In the genomic region with DNA sequence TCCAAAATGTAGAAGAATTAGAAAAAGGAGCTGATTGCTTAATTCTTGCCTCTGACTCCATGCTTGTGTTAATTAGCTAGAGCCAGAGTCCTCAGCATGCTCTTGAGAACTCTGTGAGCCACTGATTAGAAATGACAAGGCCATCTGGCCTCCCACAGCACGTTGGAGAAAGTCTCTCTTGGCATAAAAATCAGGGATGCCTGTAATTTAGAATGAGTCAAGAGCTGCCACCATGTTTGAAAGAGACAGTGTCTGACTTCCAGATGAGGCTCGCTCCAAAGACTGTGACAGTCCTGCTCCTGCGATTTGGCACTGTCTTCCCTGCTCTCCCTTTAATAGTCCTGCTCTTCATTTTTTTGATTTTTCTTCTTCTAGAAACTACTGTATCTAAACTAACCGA, we compare ENCODE assay signal across 14 mouse cellular contexts.
DNase-seq lines count a peak whose midpoint lies in the region; ATAC-seq and TF ChIP-seq lines count a peak whose summit lies in the region.
"Had no signal": no experiment of that assay in that cellular context is flagged by ENCODE, and none has a peak within 500 bp of the region (broad histone marks: within the 10 kb centered on the region; RNA-seq: fewer than 3 reads in every experiment).

No protein-coding gene starts in this region.

- H3K9me3 ChIP-seq in forebrain, embryonic 13.5 days (replicated peaks): no peaks in the 10 kb centered on the region
- H3K9me3 ChIP-seq in forebrain, embryonic 12.5 days: no peaks in the 10 kb centered on the region
- H3K9me3 ChIP-seq in liver, embryonic 12.5 days (replicated peaks): no peaks in the 10 kb centered on the region
- H3K9me3 ChIP-seq: G1E; limb, embryonic 15.5 days had no signal

- intact Hi-C loops in heart, postnatal 14 days (cut with DNase I): no loop called here

- no peaks in the 10 kb centered on the region for H3K4me1 ChIP-seq in forebrain, embryonic 13.5 days
- no peaks in the 10 kb centered on the region for H3K4me1 ChIP-seq in forebrain, embryonic 12.5 days
- H3K4me1 ChIP-seq in liver, adult 2 months (ENCODE audit: control insufficient read depth, insufficient read depth, low read length): no peaks in the 10 kb centered on the region
- no peaks in the 10 kb centered on the region for H3K4me1 ChIP-seq in liver, embryonic 12.5 days
- H3K4me1 ChIP-seq: limb, embryonic 15.5 days had no signal

- no peaks in the 10 kb centered on the region for H3K36me3 ChIP-seq in forebrain, embryonic 13.5 days (ENCODE audit: poor library complexity, severe bottlenecking)
- no peaks in the 10 kb centered on the region for H3K36me3 ChIP-seq in forebrain, embryonic 12.5 days (replicated peaks)
- no peaks in the 10 kb centered on the region for H3K36me3 ChIP-seq in liver, adult 2 months (ENCODE audit: control insufficient read depth, insufficient read depth, low read length)
- H3K36me3 ChIP-seq in liver, embryonic 12.5 days: no peaks in the 10 kb centered on the region
- H3K36me3 ChIP-seq: G1E; limb, embryonic 15.5 days had no signal

- 63% methylated on average over 4 of the region's 4 CpGs for WGBS in forebrain, embryonic 13.5 days
- WGBS in forebrain, embryonic 12.5 days: 65% methylated on average over 4 of the region's 4 CpGs
- WGBS in liver, adult 2 months: 67% methylated on average over 4 of the region's 4 CpGs
- 53% methylated on average over 4 of the region's 4 CpGs for WGBS in liver, embryonic 12.5 days (ENCODE audit: insufficient replicate concordance)

- peak; percentile 84 for ATAC-seq in forebrain, embryonic 13.5 days
- ATAC-seq in forebrain, embryonic 12.5 days (ENCODE audit: low FRiP score): no peak
- ATAC-seq in liver, embryonic 12.5 days: no peak
- ATAC-seq: intestine, embryonic 16.5 days had no signal

- no peaks in the 10 kb centered on the region for H3K79me2 ChIP-seq in liver, adult 2 months (ENCODE audit: control insufficient read depth, insufficient read depth, low read length)

- no peak for TF ChIP-seq POLR2A in liver, adult 2 months (IDR thresholded peaks at IDR 0.05; ENCODE audit: extremely low read depth, insufficient read depth, low read length)

- no peak for TF ChIP-seq CTCF in liver, adult 2 months (IDR thresholded peaks at IDR 0.05; ENCODE audit: low read depth, low read length)

- no peak overlapping the region for H3K9ac ChIP-seq in forebrain, embryonic 13.5 days
- no peak overlapping the region for H3K9ac ChIP-seq in forebrain, embryonic 12.5 days
- no peak overlapping the region for H3K9ac ChIP-seq in liver, adult 2 months (ENCODE audit: low read depth, low read length)
- H3K9ac ChIP-seq in liver, embryonic 12.5 days: no peak overlapping the region
- H3K9ac ChIP-seq: limb, embryonic 15.5 days had no signal

- peak; percentile 4 for DNase-seq in liver, adult 2 months (ENCODE audit: extremely low read depth, low read depth, low spot score)
- peak; percentile 21 for DNase-seq in fibroblast of lung, adult 2 months (ENCODE audit: low read depth)
- DNase-seq in retina, postnatal 1 day: peak; percentile 47
- DNase-seq in spleen, postnatal 10 days (ENCODE audit: low spot score in 2 of 2): no peak
- no peak for DNase-seq in heart, postnatal 14 days
- DNase-seq: lung, postnatal 4 days had no signal

- no peak overlapping the region for H3K27ac ChIP-seq in forebrain, embryonic 13.5 days
- no peak overlapping the region for H3K27ac ChIP-seq in forebrain, embryonic 12.5 days
- no peak overlapping the region for H3K27ac ChIP-seq in liver, adult 2 months (replicated peaks; ENCODE audit: insufficient read depth, low read depth, low read length)
- H3K27ac ChIP-seq in liver, embryonic 12.5 days: no peak overlapping the region
- H3K27ac ChIP-seq: limb, embryonic 15.5 days had no signal

- H3K4me2 ChIP-seq in forebrain, embryonic 13.5 days: no peak overlapping the region
- no peak overlapping the region for H3K4me2 ChIP-seq in forebrain, embryonic 12.5 days
- no peak overlapping the region for H3K4me2 ChIP-seq in liver, embryonic 12.5 days
- H3K4me2 ChIP-seq: heart, embryonic 11.5 days; limb, embryonic 15.5 days had no signal

- H3K27me3 ChIP-seq in forebrain, embryonic 13.5 days: no peaks in the 10 kb centered on the region
- no peaks in the 10 kb centered on the region for H3K27me3 ChIP-seq in forebrain, embryonic 12.5 days
- H3K27me3 ChIP-seq in liver, adult 2 months (ENCODE audit: control insufficient read depth, insufficient read depth, low read length): no peaks in the 10 kb centered on the region
- H3K27me3 ChIP-seq in liver, embryonic 12.5 days (replicated peaks): no peaks in the 10 kb centered on the region
- H3K27me3 ChIP-seq: limb, embryonic 15.5 days had no signal

- no peak overlapping the region for H3K4me3 ChIP-seq in forebrain, embryonic 13.5 days
- H3K4me3 ChIP-seq in forebrain, embryonic 12.5 days (replicated peaks): no peak overlapping the region
- no peak overlapping the region for H3K4me3 ChIP-seq in liver, adult 2 months (ENCODE audit: insufficient read depth, low read depth, low read length)
- H3K4me3 ChIP-seq in liver, embryonic 12.5 days: no peak overlapping the region
- H3K4me3 ChIP-seq: erythroblast, embryonic 14.5 days; limb, embryonic 15.5 days had no signal

Comparison
In these comparisons a context has a peak if more than half of its experiments do, and no peak if none do; other contexts are left out.
1. DNase-seq: peak in liver, adult 2 months (single experiment), fibroblast of lung, adult 2 months (single experiment) and retina, postnatal 1 day (single experiment); none in spleen, postnatal 10 days (0 of 2) and heart, postnatal 14 days (0 of 2).